Mouse (Mus musculus): Measurements from ENCODE around the gene Tmcc3. TPM values are rescaled to one million over a fixed set of nuclear protein-coding genes. Genes with fewer than 3 reads are reported as not detected.

The Tmcc3 gene
- polyA plus RNA-seq, 1 experiment from 2014 or later, result 8.0 TPM

DNA sequence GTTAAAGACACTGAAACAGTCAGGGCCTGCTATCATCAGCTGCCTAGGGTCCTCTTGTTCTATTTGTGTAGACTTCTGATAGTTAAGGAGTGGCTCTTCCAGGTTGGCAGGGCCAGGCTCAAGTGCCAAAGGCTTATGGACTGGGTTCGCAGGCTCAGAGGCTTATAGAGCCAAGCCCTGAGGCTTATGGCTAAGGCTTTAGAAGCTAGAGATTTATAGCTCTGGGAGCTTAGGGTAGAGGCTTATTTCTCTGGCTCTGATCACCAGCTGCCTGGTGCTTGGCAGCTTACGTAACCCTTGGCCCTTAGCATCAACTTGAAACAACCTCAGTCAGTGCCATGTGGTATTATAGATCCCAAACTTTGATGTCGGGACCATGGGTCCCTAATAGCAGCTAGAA lies 13.3 kb upstream of the Tmcc3 start, which contains the start of gene Gm4792:
Gene Gm4792 (minus strand): TSS at position 233 of the 400 bp plus-strand sequence.
- no peak within 1 kb of the TSS for H3K4me2 ChIP-seq
- H3K27ac ChIP-seq, result no peak within 1 kb of the TSS
- H3K9me3 ChIP-seq (replicated peaks), result no peaks in the 10 kb centered on the region
- ATAC-seq (replicated peaks; ENCODE audit: insufficient number of reproducible peaks, insufficient read depth, low FRiP score, low read depth), result no peak
- no peak within 1 kb of the TSS for H3K4me3 ChIP-seq
- no peaks in the 10 kb centered on the region for H3K27me3 ChIP-seq
- H3K36me3 ChIP-seq, result no peaks in the 10 kb centered on the region
- 81% methylated on average over 3 of the region's 3 CpGs for WGBS
- H3K9ac ChIP-seq, result no peak within 1 kb of the TSS
- H3K4me1 ChIP-seq (replicated peaks), result no peaks in the 10 kb centered on the region

GRCm38 (mm10) chr10:94299301-94299700 lies 12.4 kb upstream of the Tmcc3 start:
- Histone ChIP-seq H3K4me1 (replicated peaks) (no peaks in the 10 kb centered on the region), H3K9me3 (replicated peaks) (no peaks in the 10 kb centered on the region), H3K27me3 (no peaks in the 10 kb centered on the region), H3K4me3 (no peak overlapping the region), H3K9ac (no peak overlapping the region), H3K4me2 (no peak overlapping the region), H3K36me3 (no peaks in the 10 kb centered on the region), H3K27ac (no peak overlapping the region)
- 92% methylated on average over 2 of the region's 2 CpGs for WGBS
- no peak for ATAC-seq (replicated peaks; ENCODE audit: insufficient number of reproducible peaks, insufficient read depth, low FRiP score, low read depth)

DNA sequence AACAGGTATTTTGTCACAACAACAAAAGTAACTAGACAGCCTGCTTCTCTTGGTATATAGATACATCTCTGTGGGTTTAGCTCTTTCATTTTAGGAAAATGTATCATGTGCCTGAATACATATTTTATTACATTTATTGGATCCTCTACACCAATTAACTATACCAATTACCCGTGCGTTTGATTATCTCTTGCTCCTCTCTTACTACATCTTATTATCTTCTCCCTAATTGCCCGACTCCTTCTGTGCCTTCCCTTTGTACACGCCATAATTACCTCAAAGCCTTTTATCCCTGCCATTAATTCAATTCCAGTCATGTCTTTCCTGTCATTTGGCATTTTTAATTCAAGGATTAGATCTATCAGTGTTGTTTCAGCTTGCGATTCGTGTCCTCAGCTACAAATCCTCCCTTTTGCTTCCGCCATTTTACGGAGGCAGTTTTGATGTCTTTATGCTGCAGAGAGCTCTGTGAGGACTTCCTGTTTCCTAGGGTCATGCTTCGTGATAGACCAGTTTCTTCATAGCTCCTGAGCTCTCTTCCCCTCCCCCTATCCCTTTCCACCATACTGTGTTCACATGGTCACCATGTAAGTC lies 7.6 kb upstream of the Tmcc3 start:
- ATAC-seq (replicated peaks; ENCODE audit: insufficient number of reproducible peaks, insufficient read depth, low FRiP score, low read depth), result no peak
- H3K9ac ChIP-seq, result no peak overlapping the region
- H3K36me3 ChIP-seq, result no peaks in the 10 kb centered on the region
- no peaks in the 10 kb centered on the region for H3K9me3 ChIP-seq (replicated peaks)
- no peak overlapping the region for H3K4me3 ChIP-seq
- no peaks in the 10 kb centered on the region for H3K4me1 ChIP-seq (replicated peaks)
- H3K4me2 ChIP-seq, result no peak overlapping the region
- 78% methylated on average over 9 of the region's 9 CpGs for WGBS
- no peak overlapping the region for H3K27ac ChIP-seq
- H3K27me3 ChIP-seq, result no peaks in the 10 kb centered on the region

DNA sequence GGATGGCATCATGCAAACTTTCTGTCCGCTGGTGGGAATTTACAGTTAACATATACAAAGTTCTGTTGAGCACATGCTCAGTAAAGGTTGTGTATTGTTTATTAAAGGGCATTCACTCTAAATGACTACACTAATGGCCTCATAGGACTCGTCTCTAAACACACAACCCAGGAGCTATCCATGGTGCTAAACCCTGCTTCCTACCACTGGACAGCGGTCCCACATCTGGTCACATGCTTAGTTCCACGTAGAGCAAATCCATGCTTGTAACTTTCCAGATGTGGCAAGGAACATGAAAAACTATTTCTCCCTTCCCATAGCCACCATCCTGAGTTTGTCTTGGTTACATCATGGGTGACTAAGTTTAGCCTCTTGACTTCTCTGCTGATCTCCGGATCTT lies 6.2 kb upstream of the Tmcc3 start:
- ATAC-seq (replicated peaks; ENCODE audit: insufficient number of reproducible peaks, insufficient read depth, low FRiP score, low read depth), result no peak
- Histone ChIP-seq H3K27ac (no peak overlapping the region), H3K9me3 (replicated peaks) (no peaks in the 10 kb centered on the region), H3K4me3 (no peak overlapping the region), H3K9ac (no peak overlapping the region), H3K27me3 (no peaks in the 10 kb centered on the region), H3K4me1 (replicated peaks) (no peaks in the 10 kb centered on the region), H3K4me2 (no peak overlapping the region), H3K36me3 (no peaks in the 10 kb centered on the region)
- WGBS, result 55% methylated on average over 5 of the region's 5 CpGs

GRCm38 (mm10) chr10:94310499-94311267 lies 1.1 kb upstream of the Tmcc3 start:
- Histone ChIP-seq H3K36me3 (no peaks in the 10 kb centered on the region), H3K9me3 (replicated peaks) (no peaks in the 10 kb centered on the region), H3K4me3 (no peak overlapping the region), H3K27ac (no peak overlapping the region), H3K4me2 (no peak overlapping the region), H3K9ac (no peak overlapping the region), H3K27me3 (peaks cover 9% of the 10 kb centered on the region), H3K4me1 (replicated peaks) (peaks cover 13% of the 10 kb centered on the region)
- no peak for ATAC-seq (replicated peaks; ENCODE audit: insufficient number of reproducible peaks, insufficient read depth, low FRiP score, low read depth)
- 55% methylated on average over 7 of the region's 9 CpGs for WGBS

- peak; percentile 35; the same call in 1 of the 2 replicates for ATAC-seq (replicated peaks; ENCODE audit: insufficient number of reproducible peaks, insufficient read depth, low FRiP score, low read depth)
Measured at GRCm38 (mm10) chr10:94312007-94312715, 412 bp downstream of the Tmcc3 start.

GRCm38 (mm10) chr10:94313146-94313545 lies 1.4 kb downstream of the Tmcc3 start:
- Histone ChIP-seq H3K9ac (no peak overlapping the region), H3K36me3 (no peaks in the 10 kb centered on the region), H3K27me3 (peaks cover 9% of the 10 kb centered on the region), H3K4me2 (no peak overlapping the region), H3K27ac (no peak overlapping the region), H3K4me3 (no peak overlapping the region), H3K9me3 (replicated peaks) (no peaks in the 10 kb centered on the region), H3K4me1 (replicated peaks) (peaks cover 13% of the 10 kb centered on the region)
- no peak for ATAC-seq (replicated peaks; ENCODE audit: insufficient number of reproducible peaks, insufficient read depth, low FRiP score, low read depth)
- WGBS, result 73% methylated on average over 4 of the region's 4 CpGs

More at GRCm38 (mm10) chr10:94312007-94312715, 412 bp downstream of the Tmcc3 start:
- Histone ChIP-seq H3K9ac (peak overlapping the region; percentile 50), H3K4me1 (replicated peaks) (peaks cover 13% of the 10 kb centered on the region), H3K27me3 (peaks cover 9% of the 10 kb centered on the region), H3K4me3 (peak overlapping the region; percentile 57), H3K36me3 (no peaks in the 10 kb centered on the region), H3K9me3 (replicated peaks) (no peaks in the 10 kb centered on the region), H3K4me2 (peak overlapping the region; percentile 91), H3K27ac (no peak overlapping the region)
- WGBS, result 2% methylated on average over 45 of the region's 45 CpGs

- Histone ChIP-seq H3K4me3 (no peak overlapping the region), H3K9ac (no peak overlapping the region), H3K27ac (no peak overlapping the region), H3K4me1 (replicated peaks) (no peaks in the 10 kb centered on the region), H3K36me3 (no peaks in the 10 kb centered on the region), H3K9me3 (replicated peaks) (no peaks in the 10 kb centered on the region), H3K4me2 (no peak overlapping the region), H3K27me3 (no peaks in the 10 kb centered on the region)
- ATAC-seq (replicated peaks; ENCODE audit: insufficient number of reproducible peaks, insufficient read depth, low FRiP score, low read depth), result no peak
- 54% methylated on average over 4 of the region's 4 CpGs for WGBS
Measured at GRCm38 (mm10) chr10:94318574-94318973, 6.8 kb downstream of the Tmcc3 start.

DNA sequence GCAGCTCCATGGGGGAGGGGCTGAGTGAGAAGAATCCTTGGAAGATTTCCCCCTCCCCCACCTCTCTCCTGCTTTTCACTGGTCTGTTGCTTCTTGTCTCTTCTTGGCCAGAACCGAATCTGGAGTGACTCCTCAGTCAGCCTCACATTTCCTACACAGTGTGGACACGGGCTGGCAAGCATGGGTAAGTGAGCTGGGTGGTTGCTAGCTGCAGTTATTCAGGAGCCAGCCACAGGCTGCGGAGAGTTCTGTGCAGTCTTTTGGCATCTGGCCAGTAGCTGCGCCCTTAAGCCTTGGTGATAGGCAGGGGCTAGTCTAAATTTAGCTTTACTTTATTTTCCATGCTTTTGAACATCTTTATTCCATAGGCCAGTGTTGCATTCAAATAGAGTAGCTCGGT lies 18.2 kb downstream of the Tmcc3 start:
- Histone ChIP-seq H3K4me2 (peak overlapping the region; percentile 53), H3K4me1 (replicated peaks) (peaks cover 19% of the 10 kb centered on the region), H3K9ac (no peak overlapping the region), H3K27me3 (no peaks in the 10 kb centered on the region), H3K4me3 (no peak overlapping the region), H3K27ac (peak overlapping the region; percentile 59), H3K36me3 (no peaks in the 10 kb centered on the region), H3K9me3 (replicated peaks) (0 out of 2 replicates have a peak, but pooled peaks cover 2% of the 10 kb centered on the region)
- peak; percentile 80; the same call in 1 of the 2 replicates for ATAC-seq (replicated peaks; ENCODE audit: insufficient number of reproducible peaks, insufficient read depth, low FRiP score, low read depth)
- WGBS, result 14% methylated on average over 5 of the region's 5 CpGs

DNA sequence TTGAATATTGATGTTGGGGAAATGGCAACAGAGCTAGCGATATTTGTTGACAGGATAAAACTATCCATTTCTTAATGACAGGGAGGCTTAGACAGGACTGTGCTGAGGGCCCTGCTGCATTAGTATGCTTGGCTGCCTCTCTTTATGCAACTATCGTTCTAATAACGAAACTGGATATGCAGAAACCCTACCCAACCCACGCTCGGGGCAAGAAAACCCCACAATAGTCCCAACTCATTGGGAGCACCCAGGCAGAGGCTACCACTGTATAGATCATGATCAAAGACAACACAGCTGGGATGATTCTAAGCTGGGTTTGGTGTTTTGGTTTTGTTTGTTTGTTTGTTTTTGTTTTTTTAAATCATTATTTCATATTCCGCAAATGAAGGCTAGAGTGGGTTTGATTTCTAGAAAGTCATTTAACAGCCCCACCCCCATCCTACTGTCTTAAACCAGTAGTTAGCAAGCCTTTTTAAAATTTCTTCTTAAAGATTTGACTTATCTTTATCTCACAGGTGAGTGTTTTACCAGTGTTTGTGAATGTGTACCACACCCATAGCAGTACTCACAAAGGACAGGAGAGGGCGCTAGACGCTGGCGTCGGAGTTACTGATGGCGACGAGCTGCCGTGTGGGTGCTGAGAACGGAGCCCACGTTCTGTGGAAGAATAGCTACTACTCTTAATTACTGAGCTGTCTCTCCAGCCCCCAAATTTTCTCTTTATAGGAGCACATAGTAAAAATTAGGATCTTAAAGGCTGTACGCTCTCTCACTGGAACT lies 20.8 kb downstream of the Tmcc3 start:
- Histone ChIP-seq H3K4me3 (no peak overlapping the region), H3K27ac (no peak overlapping the region), H3K36me3 (no peaks in the 10 kb centered on the region), H3K27me3 (no peaks in the 10 kb centered on the region), H3K9me3 (replicated peaks) (no peaks in the 10 kb centered on the region), H3K4me2 (no peak overlapping the region), H3K9ac (no peak overlapping the region), H3K4me1 (replicated peaks) (peaks cover 12% of the 10 kb centered on the region)
- 85% methylated on average over 16 of the region's 16 CpGs for WGBS
- ATAC-seq (replicated peaks; ENCODE audit: insufficient number of reproducible peaks, insufficient read depth, low FRiP score, low read depth), result no peak

DNA sequence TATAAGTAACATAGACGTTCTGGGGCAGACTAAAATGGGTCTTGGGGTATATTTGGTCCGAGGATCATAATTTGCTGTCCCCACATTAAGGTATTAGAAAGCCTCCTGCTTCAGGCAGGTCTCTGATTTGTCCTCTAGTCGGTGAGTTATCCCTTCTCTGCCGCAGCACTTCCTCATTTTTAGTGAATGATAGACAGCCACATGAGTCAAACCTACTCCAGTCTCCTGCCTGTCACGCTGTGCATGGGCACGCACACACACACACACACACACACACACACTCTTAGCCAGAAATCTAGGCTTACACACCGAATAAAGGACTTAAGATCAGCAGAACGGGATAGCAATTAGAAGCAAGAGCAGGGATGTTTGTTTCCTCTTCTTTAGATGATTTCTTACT lies 21.6 kb downstream of the Tmcc3 start:
- Histone ChIP-seq H3K36me3 (no peaks in the 10 kb centered on the region), H3K4me3 (no peak overlapping the region), H3K9ac (no peak overlapping the region), H3K27me3 (no peaks in the 10 kb centered on the region), H3K27ac (no peak overlapping the region), H3K4me2 (no peak overlapping the region), H3K9me3 (replicated peaks) (no peaks in the 10 kb centered on the region), H3K4me1 (replicated peaks) (peaks cover 12% of the 10 kb centered on the region)
- 75% methylated on average over 8 of the region's 8 CpGs for WGBS
- ATAC-seq (replicated peaks; ENCODE audit: insufficient number of reproducible peaks, insufficient read depth, low FRiP score, low read depth), result no peak
